Mouse (Mus musculus) testis, postnatal 14 days (tissue): ENCODE data around the gene Map7d1.
A peak's percentile ranks its signal among the peaks of the same experiment; 100 is the strongest.

Source experiments
- DNase-seq: peaks from one replicate; pipeline ENCODE4 v3.0.0; 2021; ENCODE audit warnings: low spot score

Map7d1 gene

DNA sequence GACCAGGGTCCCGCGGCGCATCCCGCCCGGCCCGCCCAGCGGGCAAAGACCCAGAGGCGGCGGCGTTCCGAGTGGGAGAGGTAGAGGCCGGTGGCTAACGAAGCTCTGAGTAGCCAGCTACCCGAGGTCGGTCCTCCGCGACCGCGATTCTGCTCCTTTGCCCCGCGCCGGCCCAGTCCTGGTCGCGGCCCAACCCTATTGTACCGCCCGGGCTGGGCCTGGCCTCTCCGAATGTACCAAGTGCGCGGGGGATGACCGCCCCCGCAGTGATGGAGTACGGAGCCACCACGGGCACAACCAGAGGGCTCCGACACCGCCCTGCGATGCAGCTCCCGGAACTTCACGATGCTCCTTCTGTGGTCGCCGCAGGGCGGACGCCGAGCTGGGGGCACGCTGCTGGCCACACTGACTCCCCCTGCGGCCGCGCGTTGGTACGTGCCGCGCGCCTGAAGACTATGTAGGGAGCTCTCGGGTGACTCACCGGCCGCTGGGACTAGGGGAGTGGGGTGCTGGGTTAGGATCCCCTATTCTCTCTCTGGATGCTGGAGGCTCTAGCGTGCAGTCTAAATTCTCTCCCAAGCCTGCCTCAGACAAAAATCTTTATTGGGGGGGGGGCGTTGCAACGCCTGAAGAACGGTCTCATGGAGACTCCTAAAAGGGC, at the start of gene Map7d1:
Gene Map7d1 (minus strand): TSS at position 213 of the 661 bp plus-strand sequence.
- DNase-seq: peak; percentile 85

DNA sequence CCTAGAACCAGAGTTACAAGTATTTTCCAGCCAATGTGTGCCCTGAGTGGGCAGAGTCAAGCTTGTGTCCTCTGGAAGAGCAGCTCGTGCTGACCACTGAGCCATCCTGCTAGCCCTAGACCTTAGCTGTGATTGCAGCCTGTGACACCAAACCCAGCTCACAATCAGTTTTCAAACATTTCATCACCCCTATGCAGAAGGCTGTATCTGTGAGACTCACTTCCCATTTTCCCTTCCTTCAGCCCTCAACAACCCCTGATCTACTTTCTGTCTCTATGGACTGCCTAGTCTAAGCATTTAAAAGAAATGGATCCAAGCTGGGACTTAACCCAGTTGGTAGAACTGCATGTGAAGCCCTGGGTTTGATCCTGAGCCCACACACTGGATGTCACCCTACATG, 49.3 kb upstream of the Map7d1 start:
- DNase-seq: no peak

DNA sequence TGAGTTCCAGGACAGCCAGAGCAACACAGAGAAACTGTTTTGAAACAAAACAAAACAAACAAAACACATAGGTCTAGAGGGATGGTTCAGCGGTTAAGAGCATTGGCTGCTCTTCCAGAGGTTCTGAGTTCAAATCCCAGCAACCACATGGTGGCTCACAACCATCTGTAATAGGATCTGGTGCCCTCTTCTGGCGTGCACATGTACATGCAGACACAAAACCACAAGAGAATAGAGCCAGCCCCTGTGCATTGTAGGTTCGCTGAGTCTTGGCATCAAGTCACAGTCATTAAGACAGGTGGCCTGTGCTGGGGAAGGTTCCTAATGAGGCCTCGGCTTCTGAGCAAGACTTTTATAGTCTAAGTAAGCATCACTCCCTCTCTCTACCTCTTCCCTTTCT, 47.7 kb upstream of the Map7d1 start:
- no peak for DNase-seq

DNA sequence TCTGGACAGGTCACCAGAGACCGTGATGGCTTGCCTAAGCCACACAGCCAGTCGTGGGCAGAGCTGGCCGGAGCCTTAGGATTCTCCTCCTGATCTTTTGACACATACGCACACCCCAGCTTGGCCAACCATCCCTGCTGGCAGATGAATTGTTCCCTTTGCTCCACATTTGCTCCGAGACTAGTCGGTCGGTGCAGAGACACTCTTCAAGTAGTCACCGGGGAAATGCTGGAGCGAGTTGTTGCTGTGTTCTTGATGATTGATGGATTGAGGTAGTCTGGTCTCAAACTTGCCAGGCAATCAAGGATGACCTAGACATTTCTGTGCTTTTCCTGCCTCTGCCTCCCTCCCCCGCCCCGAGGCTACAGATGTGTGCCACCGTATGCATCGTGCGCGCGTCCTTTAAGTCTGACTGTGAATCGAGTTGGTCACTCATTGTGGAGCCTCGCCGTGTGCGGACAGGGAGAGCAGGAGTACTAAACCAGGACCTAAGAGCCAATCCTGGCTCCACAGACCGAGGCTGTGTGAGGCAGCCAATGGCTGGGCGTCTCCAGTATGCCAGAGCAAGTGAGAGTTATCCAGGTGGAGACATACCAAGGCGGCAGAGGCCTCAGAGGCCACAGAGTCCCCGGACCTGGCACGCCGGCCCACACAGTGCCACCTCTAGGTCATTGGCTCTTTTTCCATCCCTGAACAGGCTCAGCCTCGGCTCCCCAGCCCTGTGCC, 45.6 kb upstream of the Map7d1 start:
- no peak for DNase-seq

DNA sequence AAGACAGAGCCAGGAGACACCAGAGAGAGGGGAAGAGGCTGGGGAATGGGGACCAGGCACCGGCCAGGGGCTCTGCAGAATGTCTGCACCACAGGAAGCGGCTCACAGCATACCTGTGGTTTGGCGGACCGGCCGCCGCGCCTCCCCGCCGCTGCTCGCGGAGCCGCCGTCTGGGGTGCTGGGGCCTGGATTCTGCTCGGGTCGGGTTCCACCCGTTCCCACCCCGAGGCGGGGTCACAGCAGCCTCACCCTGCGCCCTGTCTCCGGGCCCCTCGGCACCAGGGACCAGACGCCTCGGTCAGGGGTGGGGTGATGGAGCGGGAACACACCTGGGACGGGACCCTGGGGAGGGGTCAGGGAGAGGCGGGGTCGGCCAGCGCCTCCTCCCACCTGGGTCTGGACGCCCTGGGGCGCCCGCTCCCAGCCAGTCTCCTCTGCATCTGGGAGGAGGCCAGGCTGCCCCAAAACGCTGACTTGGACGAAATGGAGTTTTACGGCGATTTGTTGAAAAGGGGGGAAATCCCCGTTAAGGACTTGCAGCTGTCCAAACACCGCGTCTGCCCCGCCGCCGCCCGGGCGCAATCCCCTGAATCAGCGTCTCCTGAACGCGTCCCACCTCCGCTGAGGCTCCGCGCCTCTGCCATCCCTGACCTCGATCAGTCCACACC, 44.9 kb upstream of the Map7d1 start:
- no peak for DNase-seq

DNA sequence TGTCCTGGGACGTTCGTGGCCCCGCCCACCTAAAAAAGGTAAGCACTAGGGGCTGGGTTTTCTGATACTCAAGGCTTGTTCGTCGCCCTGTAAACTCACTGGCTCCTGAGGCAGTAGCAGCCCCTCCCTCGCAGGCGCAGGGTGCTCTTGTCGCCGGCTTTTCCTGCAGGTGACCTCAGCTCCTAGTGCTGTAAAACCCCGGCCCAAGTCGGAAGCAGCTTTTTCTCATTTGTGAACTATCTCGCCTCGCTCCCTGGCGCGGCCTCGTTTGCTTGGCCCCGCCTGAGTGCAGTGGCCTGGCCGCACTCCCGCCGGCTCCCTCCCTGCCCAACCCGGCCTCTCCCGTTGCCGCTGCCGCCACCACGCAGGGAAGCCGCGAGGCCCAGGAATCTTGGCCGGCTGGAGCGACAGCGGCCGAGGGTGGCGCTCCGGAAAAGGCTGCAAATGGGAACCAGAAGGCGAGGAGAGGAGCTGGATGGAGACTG, 40.5 kb upstream of the Map7d1 start:
- DNase-seq: no peak

DNA sequence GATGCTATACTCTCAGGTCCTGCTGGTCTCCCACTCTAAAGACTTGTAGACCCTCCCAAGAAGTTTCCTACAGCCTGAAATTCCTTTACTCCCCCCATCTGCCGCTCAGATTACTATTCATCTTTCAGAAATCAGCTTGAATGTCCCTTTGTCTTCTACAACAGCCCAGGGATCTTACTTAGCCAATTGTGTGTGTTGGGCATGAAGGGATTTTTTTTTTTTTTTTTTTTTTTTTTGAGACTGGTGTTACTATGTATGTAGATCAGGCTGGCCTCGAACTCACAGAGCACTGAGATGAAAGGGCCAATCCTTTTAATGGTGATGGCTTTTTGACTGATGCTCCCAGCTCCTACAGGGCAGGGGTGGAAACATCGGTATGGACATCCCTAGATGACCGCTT, 39.8 kb upstream of the Map7d1 start:
- DNase-seq: no peak

DNA sequence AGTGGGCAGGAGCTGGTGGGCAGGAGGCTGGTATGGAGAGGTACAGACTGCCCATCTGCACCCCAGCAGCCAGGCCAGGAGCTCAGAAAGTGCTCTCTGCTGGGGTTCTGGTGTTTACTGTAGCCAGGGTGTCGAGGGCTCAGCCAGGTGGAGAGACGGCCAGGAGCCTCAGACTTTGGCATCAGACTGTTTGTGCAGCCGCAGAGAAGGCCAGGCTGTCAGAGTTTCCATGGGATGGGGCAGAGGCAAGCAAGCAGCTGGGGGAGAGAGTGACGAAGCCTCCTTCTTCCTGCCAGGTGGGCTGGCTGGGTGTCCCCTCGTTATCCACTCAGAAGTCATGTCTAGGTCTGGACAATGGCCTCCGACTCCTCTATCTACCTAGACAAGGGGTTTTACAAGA, 39.0 kb upstream of the Map7d1 start:
- no peak for DNase-seq

DNA sequence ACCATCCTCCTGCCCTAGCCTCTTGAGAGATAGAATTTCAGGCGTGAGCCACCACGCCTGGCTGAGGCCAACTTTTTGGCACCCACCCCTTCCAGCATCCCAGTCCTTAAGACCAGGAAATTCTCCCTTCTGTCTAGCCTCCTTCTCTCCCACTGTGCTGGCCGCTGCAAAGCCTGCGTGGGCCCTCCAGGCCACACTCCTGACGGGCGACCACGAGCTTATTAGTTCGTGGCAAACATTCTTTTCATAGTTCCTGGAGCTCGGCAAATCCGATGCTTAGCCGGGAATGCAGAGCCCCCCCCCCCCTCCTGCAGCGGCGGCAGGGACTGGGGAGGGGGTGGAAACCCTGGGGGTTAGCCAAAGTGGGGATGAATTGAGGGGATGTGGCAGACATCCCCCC, 35.1 kb upstream of the Map7d1 start:
- DNase-seq: no peak

DNA sequence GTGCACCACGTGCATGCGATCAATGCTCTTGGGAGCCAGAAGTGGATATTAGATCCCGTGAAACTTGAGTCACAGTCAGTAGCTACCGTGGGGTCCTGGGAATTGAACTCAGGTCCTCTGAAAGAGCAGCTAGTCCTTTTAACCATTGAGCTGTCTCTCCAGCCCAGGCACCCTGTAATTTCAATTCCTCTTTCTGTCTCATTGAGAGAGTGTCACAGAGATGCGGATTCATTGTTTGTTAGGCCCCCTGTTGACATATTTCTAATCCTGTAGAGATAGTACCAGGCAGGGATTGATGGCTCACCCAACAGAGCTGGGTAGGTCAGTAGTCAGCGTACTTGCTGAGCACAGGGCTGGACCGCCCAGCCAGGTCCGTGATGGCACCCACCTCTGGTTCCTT, 34.2 kb upstream of the Map7d1 start:
- no peak for DNase-seq

DNA sequence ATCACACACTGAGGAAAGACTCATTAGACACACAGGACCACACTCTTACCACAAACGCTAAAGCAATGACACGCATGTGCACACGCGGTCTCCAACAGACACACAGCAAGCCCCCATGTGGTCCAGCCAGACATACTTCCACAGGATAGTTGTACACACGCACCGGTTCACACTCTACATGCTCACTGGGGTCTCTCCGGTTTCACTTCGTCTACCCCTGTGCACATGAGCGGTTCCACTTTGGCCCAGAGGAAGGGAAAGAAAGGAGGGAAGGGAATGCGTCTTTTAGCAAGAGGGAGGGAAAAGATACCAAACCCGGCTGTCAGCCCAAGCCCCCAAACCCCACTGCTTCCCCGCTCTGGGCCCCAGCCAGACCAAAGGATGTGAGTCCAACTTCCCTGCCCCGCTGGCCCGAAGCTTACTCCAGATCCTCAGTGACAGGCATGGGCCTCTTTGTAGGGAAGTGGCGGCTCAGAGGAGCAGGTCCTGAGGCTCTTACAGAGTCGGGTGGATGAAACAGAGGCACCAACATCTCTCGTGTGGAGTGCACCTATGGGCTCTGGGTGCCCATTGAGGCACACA, 32.0 kb upstream of the Map7d1 start:
- DNase-seq: no peak

DNA sequence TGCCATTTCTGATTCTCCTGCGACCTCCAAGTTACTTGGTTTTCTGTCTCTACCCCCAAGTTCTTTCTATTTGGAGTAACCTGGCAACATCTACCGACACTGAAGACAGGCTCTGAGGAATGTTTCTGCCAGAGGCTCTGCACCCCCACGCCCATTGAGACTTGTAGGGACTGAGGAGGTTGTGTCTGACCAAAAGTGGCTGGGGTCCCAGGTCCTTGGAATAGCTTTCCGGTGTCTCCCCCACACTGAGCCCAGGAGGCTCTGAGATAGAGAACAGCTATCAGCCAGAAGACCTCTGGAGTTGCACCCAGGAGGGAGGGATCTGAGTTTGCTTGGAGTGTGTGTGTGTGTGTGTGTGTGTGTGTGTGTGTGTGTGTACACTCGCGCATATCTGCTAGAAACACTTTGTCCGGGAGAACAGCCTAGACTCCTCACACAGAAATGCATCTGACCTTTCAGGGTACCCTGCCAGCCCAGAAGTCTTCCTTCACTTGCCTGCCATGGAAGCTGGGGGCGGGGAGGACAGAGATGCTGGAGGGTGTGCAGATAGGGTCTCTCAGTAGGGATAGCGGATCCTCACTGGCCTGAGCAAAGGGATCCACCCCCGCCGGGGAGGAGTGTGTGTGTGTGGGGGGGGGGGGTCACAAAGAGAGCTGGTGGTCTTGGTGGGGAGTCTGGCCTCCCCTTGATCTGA, 31.3 kb upstream of the Map7d1 start:
- DNase-seq: no peak

DNA sequence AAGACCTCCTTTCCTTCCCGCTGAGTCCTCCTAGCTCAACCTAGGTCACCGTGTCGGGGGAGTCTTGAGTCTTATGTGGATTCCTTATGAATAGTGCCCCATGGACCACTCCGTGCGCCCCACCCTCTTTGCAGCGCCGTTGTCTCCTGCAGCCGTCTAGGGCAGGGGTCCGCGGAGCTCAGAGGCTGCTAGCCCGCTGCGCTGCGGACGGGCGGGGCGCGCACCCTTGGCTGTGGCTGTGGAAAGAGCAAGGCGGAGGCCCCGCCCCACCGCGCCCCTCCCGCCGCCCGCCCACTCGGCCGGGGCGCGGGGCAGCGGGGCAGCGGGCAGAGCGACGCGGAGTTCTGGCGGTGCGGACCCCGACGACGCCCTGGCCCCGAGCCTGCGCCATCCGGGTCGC, 30.3 kb upstream of the Map7d1 start, which contains the start of gene Col8a2:
Gene Col8a2 (plus strand): TSS at position 302 of the 400 bp plus-strand sequence.
- DNase-seq: no peak

DNA sequence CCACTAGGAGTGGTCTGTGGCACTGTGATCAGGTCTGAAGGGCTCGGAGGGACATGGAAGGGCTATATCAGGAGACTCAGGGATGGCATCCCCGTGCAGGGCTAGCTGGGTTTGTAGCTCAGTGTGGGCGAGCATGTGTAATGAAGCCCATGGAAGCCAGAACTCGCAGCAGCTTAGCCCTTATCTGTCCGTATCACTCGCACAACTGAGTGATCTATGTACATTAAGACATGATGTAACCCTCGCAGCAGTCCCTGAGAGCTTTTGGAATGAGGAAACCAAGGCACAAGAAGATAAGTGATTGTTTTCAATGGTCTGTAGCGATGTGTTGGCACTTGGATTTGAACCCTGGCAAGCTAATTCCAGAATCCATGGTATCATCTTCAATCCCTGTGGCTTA, 27.4 kb upstream of the Map7d1 start:
- no peak for DNase-seq

DNA sequence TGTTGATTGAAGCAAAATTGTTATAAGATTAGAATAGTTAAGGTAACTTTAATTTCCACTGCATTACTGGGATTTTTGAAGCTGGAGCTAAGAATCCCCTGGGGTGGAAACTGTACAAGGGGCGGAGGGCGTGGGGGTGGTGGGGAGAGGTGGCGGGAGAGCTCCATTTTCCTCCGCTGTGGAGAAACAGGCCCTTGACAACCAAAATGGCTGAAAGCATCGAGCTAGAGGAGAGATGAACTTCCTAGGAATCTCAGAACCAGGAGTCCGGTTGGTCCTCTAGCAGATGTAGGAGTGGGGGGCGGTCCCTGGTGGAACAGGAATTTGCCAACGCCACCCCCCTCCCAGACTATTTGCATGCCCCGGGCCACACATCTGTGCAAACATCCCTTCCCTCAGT, 25.6 kb upstream of the Map7d1 start:
- no peak for DNase-seq

DNA sequence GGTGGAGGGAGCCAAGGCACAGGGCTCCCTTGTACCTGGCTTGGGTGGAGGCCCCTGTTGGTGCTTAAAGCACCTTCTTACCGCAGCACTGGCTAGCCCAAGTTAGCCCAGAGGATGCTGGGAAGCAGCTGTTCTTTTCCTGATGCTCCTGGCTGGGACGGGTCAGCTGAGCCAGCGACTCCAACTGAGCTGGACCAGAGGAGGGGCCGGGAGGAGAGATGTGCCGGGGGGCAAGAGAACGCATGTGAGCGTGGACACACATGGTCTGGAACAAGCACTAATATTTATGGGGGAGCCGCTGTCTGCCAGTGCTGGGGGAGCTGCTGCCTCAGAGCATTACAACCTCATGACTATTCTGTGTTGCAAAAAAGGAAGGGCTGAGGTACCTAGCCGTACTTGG, 22.8 kb upstream of the Map7d1 start:
- DNase-seq: no peak

DNA sequence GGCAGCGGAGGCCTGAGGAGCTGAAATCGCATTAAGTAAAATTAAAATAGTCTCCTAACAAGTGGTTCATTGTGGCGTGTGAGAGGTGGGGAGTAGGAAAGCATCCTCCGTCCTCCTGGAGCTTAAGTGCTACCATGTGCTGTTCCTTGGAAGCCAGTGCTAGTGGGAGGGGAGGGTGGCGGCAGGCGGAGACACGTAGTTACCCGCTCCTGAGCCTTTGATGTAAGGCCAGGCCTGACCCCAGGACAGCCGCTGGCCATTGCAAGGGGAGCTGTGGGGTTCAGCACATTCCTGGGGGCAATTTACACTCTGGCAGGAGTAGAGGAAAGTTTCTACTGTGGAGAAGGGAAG, 22.4 kb upstream of the Map7d1 start:
- DNase-seq: no peak

DNA sequence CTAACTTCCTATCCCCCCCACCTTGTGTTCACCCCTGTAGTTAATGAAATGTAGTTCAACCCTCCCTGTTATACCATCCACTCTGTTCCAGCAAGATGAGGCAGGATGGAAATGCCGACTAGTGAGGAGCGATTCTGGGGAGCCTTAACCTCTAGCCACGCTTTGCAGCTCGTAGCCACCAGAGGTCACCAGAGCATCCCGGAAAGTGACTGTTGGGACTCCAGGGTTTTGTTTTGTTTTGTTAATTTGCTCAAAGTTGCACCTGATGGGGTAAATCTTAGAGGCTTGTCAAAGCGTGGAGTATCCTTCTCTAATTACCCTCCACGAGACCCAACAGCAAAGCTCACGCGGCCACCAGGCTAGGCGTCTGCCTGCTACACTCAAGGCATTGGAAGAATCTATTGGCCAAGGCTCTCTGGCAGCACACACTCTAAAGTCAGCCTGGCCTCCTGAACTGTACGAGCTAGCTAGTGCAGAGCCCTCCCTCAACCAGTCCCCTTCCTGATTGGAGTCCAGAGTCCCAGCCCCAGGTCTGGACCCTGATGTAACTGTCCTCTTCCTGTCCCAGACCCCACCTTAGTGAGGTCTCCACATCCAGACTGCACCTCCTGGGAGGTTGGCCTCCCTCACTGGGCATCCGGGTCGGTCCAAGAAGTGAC, 21.9 kb upstream of the Map7d1 start:
- no peak for DNase-seq

DNA sequence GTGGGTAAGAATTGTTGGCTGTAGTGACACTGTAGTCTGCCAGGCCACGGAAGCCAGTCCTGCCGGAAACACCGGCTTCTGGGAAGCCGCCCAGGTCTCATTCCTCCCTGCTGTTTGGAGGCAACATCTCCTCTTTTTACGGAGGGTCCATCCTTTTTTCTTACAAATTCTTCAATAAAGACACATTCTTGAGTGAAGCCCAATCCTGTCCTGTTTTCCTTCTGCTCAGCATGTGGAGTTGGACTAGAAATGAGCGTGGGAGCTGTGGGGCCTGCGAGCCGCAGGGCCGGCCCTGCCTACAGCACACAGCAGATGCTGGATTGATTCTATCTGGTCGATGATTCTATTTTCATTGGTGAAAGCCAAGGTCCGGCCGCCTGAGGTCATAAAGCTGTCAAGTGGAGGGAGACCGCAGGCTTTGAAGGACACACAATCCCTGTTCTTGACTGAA, 19.6 kb upstream of the Map7d1 start:
- DNase-seq: no peak

DNA sequence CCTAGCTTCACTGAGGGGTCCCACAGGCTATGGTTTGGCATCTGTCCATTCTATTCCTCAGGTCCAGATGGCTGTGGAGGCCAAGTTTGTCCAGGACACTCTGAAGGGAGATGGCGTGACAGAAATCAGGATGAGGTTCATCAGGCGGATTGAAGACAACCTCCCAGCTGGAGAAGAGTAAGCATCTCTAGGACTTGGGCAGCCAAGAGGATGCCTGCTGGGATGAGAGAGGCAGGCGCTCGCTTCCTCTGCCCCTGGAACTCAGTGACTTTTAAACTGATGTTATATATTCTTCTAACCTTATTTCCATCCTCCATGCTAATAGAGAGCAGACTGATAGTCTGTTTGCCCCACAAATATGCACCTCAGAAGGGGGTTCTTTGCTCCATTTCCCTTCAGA, 18.9 kb upstream of the Map7d1 start:
- no peak for DNase-seq

DNA sequence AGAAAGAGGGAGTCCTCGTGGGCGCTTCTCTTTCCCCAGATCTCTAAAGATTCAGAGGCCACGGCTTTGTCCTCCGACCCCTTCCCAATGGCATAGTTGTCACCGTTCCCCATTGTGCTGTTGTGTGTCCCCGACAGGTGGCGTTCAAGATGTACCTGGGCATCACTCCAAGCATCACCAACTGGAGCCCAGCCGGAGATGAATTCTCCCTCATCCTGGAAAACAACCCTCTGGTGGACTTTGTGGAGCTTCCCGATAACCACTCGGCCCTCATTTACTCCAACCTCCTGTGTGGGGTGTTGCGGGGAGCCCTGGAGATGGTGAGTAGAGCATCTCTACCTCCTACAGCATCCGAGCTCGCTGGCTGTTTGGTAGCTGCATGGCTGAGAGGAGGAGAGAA, 17.6 kb upstream of the Map7d1 start:
- no peak for DNase-seq

DNA sequence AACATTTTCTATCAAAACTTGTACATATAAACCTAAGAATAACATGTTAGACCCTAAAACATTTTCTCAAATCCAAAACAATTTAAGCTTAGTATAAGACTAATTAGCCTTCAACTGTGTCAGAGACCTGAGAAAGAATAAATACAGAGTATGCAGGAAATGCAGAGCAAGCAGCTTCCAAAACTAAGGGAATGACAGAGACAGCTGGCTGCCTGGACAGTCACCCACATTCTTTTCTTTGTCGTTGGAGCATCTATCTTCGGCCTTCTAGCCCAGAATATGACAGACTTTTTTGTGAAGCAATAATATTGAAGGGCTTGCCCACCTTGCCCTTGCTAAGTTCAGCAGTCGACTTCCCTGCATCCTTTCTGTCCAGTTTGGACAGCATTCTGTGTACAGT, 13.1 kb upstream of the Map7d1 start:
- no peak for DNase-seq
